Mouse (Mus musculus) CD4-positive, CD25-positive, alpha-beta regulatory T cell, adult 9 weeks (primary cell): ENCODE measurements around the gene Prc1. TPM values are rescaled to one million over a fixed set of nuclear protein-coding genes. Genes with fewer than 3 reads are reported as not detected.

Experiments used
- polyA plus RNA-seq: library from polyadenylated mRNA; unstranded; fragments of 100-300 nt; shearing (Covaris generic); gene quantifications from one replicate; pipeline ENCODE4 v1.2.1, GENCODE M21; 2017

The Prc1 gene
- polyA plus RNA-seq = 11.8 TPM

DNA sequence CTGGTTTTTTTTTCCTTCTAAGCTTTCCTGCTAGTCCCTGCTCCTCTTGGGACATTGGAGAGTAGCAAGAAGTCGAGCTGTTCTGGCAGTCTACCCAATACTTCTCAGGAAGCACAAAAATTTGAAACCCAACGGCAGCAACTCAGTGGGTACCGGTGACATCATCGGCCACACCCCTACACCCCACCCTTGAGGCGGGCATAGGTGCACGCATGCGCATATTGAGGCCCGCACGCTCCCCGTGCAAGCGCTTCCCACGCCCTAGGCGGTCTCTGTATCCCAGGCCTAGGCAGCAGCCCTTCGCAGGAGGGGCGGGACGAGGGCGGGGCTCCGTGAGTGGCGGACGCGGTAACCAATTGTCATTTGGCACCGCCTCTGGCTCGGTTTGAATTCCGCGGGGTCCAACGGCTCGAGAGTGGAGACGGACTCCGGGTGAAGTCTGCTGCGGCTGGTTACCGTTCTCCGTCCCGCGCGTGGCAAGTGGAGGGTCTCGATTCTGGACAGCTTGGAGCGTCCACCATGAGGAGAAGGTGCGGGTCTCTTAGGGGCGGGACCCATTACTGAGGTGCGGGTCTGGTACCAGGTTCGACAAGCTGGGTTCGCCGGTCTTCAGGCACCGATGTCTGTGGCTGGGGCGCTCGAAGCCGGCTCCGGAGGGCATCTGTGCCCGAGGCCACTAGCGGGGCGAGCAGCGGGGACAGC is at the start of gene Prc1:
Prc1 (plus strand) TSS at position 389 of the 702 bp plus-strand sequence.

GRCm38 (mm10) chr7:80246148-80246721 is 48.0 kb upstream of the Prc1 start, which contains the start of gene Ttll13:
Ttll13 (plus strand) TSS chr7:80246376.

DNA sequence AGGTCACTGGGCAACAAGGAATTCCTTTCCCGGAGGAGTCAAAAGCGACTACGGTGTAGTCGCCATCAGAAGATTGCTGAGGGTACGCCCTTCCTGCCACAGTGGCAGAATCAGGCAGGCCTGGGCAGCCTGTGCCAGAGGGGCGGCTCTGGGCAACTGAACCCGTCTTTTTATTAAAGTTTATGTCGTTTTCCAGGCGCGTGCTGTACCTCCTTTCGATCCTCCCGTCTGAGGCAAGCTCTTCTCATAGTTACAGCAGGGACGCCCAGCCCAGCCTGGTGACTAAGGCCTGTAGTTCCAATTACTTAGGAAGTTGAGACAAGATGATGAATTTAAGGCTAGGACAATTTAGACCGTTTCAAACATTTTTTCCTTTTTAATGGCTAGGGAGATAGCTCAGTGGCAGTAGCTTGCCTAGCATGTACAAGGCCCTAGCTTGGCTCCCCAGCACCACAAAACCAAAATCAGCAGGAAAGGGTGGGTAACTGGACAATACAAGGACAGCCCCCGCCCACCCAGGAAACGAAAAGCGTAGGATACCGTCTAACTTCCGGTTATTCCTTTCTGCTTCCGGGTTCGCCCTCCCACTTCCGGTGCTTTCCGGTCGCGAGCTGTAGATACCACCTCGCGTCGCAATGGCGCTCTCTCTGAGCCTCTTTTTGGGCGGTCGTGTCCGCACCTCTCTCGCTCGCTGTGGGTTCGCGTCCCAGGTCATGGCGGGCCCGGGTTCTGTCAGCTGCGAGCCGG is 33.5 kb upstream of the Prc1 start, which contains the start of gene Ngrn:
Ngrn (plus strand) TSS at position 591 of the 747 bp plus-strand sequence.

DNA sequence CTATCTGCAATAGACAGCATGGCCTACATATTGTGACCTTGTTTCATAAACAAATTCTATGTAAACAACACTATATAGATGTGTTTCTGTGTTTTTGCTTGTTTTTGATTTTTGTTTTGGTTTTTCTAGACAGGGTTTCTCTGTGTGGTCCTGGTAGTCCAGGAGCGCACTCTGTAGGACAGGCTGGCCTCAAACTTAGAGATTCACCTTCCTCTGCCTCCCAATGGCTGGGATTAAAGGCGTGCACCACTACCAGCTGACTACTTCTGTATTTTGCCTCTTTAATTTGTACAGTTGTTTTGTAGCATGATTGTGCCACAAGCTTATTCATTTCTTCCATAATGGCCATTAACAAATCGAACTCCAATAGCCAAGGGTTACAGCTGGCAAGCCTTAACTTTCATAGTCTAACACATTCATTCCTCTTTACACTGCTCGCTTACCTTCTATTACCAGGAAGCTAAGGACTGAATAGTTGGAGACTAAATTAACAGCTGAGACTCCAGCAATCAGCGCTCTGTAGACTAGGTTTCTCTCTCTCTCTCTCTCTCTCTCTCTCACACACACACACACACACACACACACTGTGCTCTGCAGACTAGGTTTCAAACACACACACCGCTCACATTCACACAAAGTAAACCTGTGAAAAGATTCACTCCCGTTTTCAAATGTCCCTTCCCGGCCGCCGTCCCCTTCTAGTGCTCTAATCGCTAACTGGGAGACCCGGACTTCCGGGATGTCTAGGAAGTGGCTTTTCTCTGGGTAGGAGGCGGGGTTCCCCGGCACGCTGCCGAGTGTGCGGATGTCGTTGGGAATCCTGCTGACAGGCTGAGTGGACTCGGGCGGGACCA is 25.1 kb upstream of the Prc1 start, which contains the start of gene Vps33b:
Vps33b (plus strand) TSS at position 753 of the 854 bp plus-strand sequence.

GRCm38 (mm10) chr7:80324043-80324815 is 30.0 kb downstream of the Prc1 start, which contains the start of gene Rccd1:
Rccd1 (minus strand) TSS chr7:80324454.

DNA sequence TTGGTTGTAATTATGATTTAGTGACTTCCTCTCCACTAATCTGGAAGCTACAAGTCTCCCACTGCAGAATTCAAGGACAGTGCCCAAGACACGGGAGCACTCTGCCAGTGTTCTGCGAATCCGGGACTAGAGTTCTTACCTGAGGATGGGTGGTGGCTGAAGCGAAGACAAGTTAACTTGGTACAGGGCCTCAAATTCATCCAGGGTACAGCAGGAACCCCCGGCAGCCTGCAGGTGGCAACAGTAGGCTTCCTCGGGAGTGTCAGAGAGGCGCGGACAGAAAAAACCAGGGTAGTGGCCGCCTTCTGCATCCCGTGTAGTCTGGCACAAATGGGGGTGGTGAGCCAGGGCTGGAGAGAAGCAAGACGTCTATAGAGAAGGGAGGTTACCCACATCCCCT is 46.5 kb downstream of the Prc1 start, which contains the start of gene Unc45a:
Unc45a (minus strand) TSS at position 213 of the 400 bp plus-strand sequence.

DNA sequence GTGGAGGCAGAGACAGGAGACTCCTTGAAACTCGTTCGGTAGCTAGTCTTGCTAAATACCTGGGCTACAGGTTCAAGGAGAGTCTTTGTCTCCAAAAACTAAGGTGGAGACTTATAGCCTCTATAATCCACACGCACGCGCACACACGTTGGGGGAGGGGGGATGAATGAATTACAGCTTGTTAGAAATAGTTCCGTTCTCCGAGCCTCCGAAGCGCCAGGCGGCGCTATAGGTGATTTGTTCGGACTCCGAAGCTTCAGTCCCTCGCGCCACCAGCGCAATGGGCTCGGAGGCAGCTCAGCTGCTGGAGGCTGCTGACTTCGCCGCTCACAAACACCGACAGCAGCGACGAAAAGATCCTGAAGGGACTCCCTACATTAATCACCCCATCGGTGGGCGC is 48.6 kb downstream of the Prc1 start, which contains the start of gene Hddc3:
Hddc3 (plus strand) TSS at position 247 of the 400 bp plus-strand sequence.

Other genes with a start within 250 kb of the Prc1 start
- gene Idh2, start 179.1 kb upstream of the Prc1 start, polyA plus RNA-seq = 34.3 TPM
- 6.1 TPM for gene Sema4b, start 107.6 kb upstream of the Prc1 start, polyA plus RNA-seq
- 187 TPM for gene Cib1, start 61.6 kb upstream of the Prc1 start, polyA plus RNA-seq
- 13.9 TPM for gene Gdpgp1, start 61.6 kb upstream of the Prc1 start, polyA plus RNA-seq
- gene Ttll13, start 48.1 kb upstream of the Prc1 start, polyA plus RNA-seq = 0.46 TPM
- 63.3 TPM for gene Ngrn, start 33.2 kb upstream of the Prc1 start, polyA plus RNA-seq
- gene Vps33b, start 24.8 kb upstream of the Prc1 start, polyA plus RNA-seq = 54.3 TPM
- gene Rccd1, start 30.0 kb downstream of the Prc1 start, polyA plus RNA-seq = 32.3 TPM
- gene Unc45a, start 46.6 kb downstream of the Prc1 start, polyA plus RNA-seq = 93.4 TPM
- gene Hddc3, start 48.7 kb downstream of the Prc1 start, polyA plus RNA-seq = 13.1 TPM
- 12.3 TPM for gene Man2a2, start 76.9 kb downstream of the Prc1 start, polyA plus RNA-seq
- gene Fes, start 93.5 kb downstream of the Prc1 start, polyA plus RNA-seq = 2.1 TPM
- gene Furin, start 111.0 kb downstream of the Prc1 start, polyA plus RNA-seq = 3.7 TPM
- gene Blm, start 240.7 kb downstream of the Prc1 start, polyA plus RNA-seq = 9.9 TPM